Mouse (Mus musculus) stomach, embryonic 16.5 days (tissue): ENCODE measurements around the gene Zrsr1. TPM values are rescaled to one million over a fixed set of nuclear protein-coding genes. Genes with fewer than 3 reads are reported as not detected.
A peak's percentile ranks its signal among the peaks of the same experiment; 100 is the strongest.

Experiments used
- ATAC-seq: fragments of 200-750 bp; cut with Nextera tagmentation; 2 replicates; pipeline ENCODE4 v1.8.0; 2017; ENCODE audit warnings: moderate number of reproducible peaks, moderate TSS enrichment; ENCODE audit not compliant: insufficient read depth, low FRiP score
- H3K27ac ChIP-seq: fragments of 300-500 bp; sonication (generic); 2 replicates; pipeline ENCODE4 v1.5.1; 2014; ENCODE audit warnings: low read length
- H3K27me3 ChIP-seq: fragments of 300-500 bp; sonication (generic); 2 replicates; pipeline ENCODE4 v1.6.1; 2014; ENCODE audit warnings: low read length, control low read depth, mixed read lengths; ENCODE audit not compliant: control insufficient read depth, insufficient read depth
- H3K36me3 ChIP-seq: fragments of 300-500 bp; sonication (generic); 2 replicates; pipeline ENCODE4 v1.6.1; 2014; ENCODE audit warnings: low read length; ENCODE audit not compliant: control insufficient read depth, insufficient read depth
- H3K4me1 ChIP-seq: fragments of 300-500 bp; sonication (generic); 2 replicates; pipeline ENCODE4 v1.6.1; 2014; ENCODE audit warnings: low read length, control low read depth, mixed read lengths; ENCODE audit not compliant: control insufficient read depth, insufficient read depth
- H3K4me2 ChIP-seq: fragments of 300-500 bp; sonication (generic); 2 replicates; pipeline ENCODE4 v1.6.1; 2014; ENCODE audit warnings: low read depth, low read length, mixed read lengths
- H3K4me3 ChIP-seq: fragments of 300-500 bp; sonication (generic); replicated peaks from 2 replicates; pipeline ENCODE4 v1.5.1; 2014; ENCODE audit warnings: mild to moderate bottlenecking, low read length
- H3K9ac ChIP-seq: fragments of 300-500 bp; sonication (generic); 2 replicates; pipeline ENCODE4 v1.6.1; 2014; ENCODE audit warnings: low read length
- H3K9me3 ChIP-seq: fragments of 300-500 bp; sonication (generic); replicated peaks from 2 replicates; pipeline ENCODE4 v1.6.1; 2016; ENCODE audit warnings: low read length, control low read depth; ENCODE audit not compliant: control insufficient read depth
- WGBS: fragments of 180-500 bp; shearing (Covaris S2); extraction: QIAGEN DNeasy Blood & Tissue Kit; methylation state at CpG from one replicate; pipeline ENCODE4 v1.1.7; 2014; 5-methylcytosine and 5-hydroxymethylcytosine counted together
- polyA plus RNA-seq: library from polyadenylated mRNA; unstranded; fragments of >200 nt; fragmentation: Nextera tagmentation; extraction: Ambion mirVana; gene quantifications from 2 replicates; pipeline ENCODE4 v1.2.1, GENCODE M21; 2015

Gene Zrsr1
- polyA plus RNA-seq, 1 experiment from 2014 or later: 3.2 TPM

DNA sequence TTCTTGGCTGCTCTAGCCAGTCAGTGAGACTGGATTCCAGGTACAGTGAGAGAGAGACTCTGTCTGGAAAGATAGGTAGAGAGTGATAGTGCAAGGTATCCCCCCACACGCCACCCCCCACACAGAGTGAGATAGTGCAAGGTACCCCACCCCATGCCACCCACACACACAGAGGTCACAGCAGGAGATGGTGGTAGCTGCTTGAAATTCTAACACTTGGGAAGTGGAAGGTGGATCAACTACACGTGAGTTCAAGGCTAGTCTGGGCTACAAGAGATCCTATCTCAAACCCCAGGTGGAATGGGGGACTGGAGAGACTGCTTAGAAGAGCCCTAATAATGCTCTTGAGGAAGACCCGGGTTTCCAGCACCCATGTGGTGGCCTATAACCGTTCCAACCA lies 9.2 kb downstream of the Zrsr1 start:
- H3K27ac ChIP-seq: peak overlapping the region; percentile 96; the same call in 1 of the 2 replicates
- 33% methylated on average over 4 of the region's 4 CpGs for WGBS
- no peak for ATAC-seq

DNA sequence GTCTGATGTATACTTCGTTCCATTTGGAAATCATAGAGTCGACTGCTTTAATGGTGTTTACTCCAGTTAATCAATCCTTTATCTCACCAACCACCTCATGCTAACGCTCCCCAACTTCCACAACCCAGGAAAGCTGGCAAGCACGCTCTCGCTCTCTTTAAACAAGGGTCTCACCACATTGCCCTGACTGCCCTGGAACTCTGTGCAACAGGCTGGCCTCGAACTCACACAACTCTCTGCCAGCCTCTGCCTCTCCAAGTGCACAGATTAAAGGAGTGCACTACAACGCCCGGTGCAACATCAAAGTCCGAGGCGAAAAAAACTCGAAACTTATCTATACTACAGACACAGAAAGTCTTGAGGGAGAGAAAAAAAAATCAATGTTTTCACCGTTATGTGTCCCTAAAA lies 9.7 kb downstream of the Zrsr1 start:
- peak; percentile 39 for ATAC-seq
- peaks cover 19% of the 10 kb centered on the region for H3K4me1 ChIP-seq
- no peaks in the 10 kb centered on the region for H3K9me3 ChIP-seq
- peak overlapping the region; percentile 77 for H3K9ac ChIP-seq
- peak overlapping the region; percentile 68 for H3K4me3 ChIP-seq
- H3K27me3 ChIP-seq: no peaks in the 10 kb centered on the region
- under 1% methylated on average over 12 of the region's 12 CpGs for WGBS
- H3K27ac ChIP-seq: peak overlapping the region; percentile 96
- H3K36me3 ChIP-seq: no peaks in the 10 kb centered on the region
- peak overlapping the region; percentile 75 for H3K4me2 ChIP-seq

More for the DNA sequence above, 9.2 kb downstream of the Zrsr1 start:
- H3K4me3 ChIP-seq: peak overlapping the region; percentile 68
- H3K4me2 ChIP-seq: peak overlapping the region; percentile 75
- H3K9me3 ChIP-seq: no peaks in the 10 kb centered on the region
- peaks cover 19% of the 10 kb centered on the region for H3K4me1 ChIP-seq
- H3K27me3 ChIP-seq: no peaks in the 10 kb centered on the region
- no peaks in the 10 kb centered on the region for H3K36me3 ChIP-seq
- H3K9ac ChIP-seq: peak overlapping the region; percentile 77

DNA sequence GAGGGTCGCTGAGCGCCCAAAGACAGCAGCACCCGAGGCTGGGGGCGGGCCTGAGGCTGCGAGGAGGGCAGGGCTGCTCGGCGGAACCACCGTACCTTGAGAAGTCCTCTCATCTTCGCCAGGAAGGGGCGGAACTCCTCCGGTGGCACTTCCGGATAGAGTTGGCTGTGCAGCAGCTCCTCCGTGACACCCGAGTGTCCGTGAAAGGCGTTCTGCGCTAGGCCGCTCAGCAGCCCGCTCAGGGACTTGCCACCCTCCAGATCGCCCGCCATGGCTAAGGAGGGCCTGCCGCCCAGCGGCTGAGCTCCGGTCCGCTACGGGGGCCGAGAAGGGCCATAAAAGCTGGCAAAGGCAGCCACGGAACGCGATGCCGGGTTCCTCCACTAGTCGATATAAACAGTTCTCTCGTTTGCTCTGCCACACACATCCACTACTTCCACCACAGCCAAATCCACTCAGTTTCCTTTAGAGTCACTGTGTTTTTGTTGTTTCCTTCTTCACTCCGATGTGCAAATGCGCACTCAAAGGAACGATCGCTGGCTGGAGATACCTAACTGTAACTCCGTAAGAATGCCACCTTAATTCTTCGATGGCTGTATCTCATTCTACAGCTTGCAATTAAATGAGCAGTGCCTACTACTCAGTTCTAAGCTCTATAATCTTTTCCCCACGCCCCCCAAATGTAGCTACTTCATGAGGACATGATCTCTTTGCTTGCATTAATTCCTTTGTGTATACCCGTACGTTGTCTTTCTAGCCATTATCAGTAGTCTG lies 10.4 kb downstream of the Zrsr1 start, which contains the start of the genes Gm28048 and Commd1:
Gene Gm28048, minus strand, starts transcription at position 107 of the 774 bp plus-strand sequence.
Gene Commd1, minus strand, starts transcription at position 399 of the 774 bp plus-strand sequence.
- peak; percentile 91 for ATAC-seq

GRCm38 (mm10) chr11:22982846-22983245 lies 11.0 kb downstream of the Zrsr1 start:
- Histone ChIP-seq H3K9ac (no peak overlapping the region), H3K27ac (no peak overlapping the region), H3K9me3 (no peaks in the 10 kb centered on the region), H3K36me3 (no peaks in the 10 kb centered on the region), H3K27me3 (no peaks in the 10 kb centered on the region), H3K4me2 (no peak overlapping the region), H3K4me3 (no peak overlapping the region), H3K4me1 (peaks cover 19% of the 10 kb centered on the region)
- no peak for ATAC-seq
- 76% methylated on average over 6 of the region's 6 CpGs for WGBS

More for the DNA sequence above, 10.4 kb downstream of the Zrsr1 start, which contains the start of the genes Gm28048 and Commd1:
- H3K36me3 ChIP-seq: no peaks in the 10 kb centered on the region
- H3K9me3 ChIP-seq: no peaks in the 10 kb centered on the region
- H3K9ac ChIP-seq: peak within 1 kb of the TSS; percentile 77
- 2% methylated on average over 42 of the region's 42 CpGs for WGBS
- H3K27me3 ChIP-seq: no peaks in the 10 kb centered on the region
- H3K4me2 ChIP-seq: peak within 1 kb of the TSS; percentile 75
- peak within 1 kb of the TSS; percentile 68 for H3K4me3 ChIP-seq
- H3K4me1 ChIP-seq: peaks cover 19% of the 10 kb centered on the region
- peak within 1 kb of the TSS; percentile 96 for H3K27ac ChIP-seq

DNA sequence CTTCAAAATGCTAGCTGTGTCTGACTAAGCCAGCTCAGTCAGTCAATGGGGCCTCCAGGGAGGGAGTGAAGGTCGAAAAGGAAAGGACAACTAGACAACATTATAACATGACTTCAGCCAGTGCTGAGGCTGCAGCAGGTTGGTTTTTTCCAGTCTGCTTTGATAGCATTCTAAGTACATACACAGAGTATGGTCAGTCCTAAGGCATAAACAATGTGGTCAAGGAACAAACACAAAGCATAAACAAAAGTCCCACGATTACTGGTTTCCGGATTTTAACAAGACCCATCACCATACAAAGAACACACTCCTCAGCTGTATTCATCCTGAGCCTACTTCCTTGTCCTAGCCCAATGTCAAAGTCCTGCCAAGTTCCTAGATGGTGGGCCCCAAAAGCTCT lies 13.7 kb downstream of the Zrsr1 start:
- H3K27me3 ChIP-seq: no peaks in the 10 kb centered on the region
- H3K9me3 ChIP-seq: no peaks in the 10 kb centered on the region
- ATAC-seq: no peak
- WGBS: 65% methylated on average over 3 of the region's 3 CpGs
- no peak overlapping the region for H3K4me3 ChIP-seq
- no peak overlapping the region for H3K4me2 ChIP-seq
- peaks cover 18% of the 10 kb centered on the region for H3K4me1 ChIP-seq
- no peak overlapping the region for H3K27ac ChIP-seq
- H3K9ac ChIP-seq: no peak overlapping the region
- no peaks in the 10 kb centered on the region for H3K36me3 ChIP-seq

DNA sequence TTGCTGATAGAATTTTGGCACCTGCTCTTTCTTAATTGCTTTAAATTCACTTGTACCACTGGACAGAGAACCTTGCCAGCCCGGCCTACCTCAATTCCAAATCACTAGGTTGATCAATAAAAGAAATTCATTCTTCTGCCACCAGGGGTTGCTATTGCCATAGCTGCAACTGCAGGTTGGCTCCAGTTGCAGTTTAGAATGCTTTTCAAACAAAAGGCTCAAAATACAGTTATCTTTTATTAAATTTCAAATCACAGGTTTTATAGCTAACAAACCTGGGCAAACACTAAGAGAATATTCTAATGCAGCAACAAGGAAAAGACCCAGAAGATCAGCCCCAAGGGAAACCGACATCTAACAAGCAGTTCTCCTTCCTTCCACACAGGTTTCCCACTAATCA lies 15.6 kb downstream of the Zrsr1 start:
- Histone ChIP-seq H3K9me3 (no peaks in the 10 kb centered on the region), H3K9ac (no peak overlapping the region), H3K36me3 (no peaks in the 10 kb centered on the region), H3K4me1 (peaks cover 13% of the 10 kb centered on the region; the same call in 1 of the 2 replicates), H3K4me2 (no peak overlapping the region), H3K4me3 (no peak overlapping the region), H3K27me3 (no peaks in the 10 kb centered on the region), H3K27ac (no peak overlapping the region)
- no peak for ATAC-seq
- WGBS: 32% methylated on average over 2 of the region's 2 CpGs

GRCm38 (mm10) chr11:22989786-22990185 lies 18.0 kb downstream of the Zrsr1 start:
- ATAC-seq: 0 out of 2 replicates have a peak, but pooled peaks have one; percentile 1
- peak overlapping the region; percentile 94 for H3K9ac ChIP-seq

DNA sequence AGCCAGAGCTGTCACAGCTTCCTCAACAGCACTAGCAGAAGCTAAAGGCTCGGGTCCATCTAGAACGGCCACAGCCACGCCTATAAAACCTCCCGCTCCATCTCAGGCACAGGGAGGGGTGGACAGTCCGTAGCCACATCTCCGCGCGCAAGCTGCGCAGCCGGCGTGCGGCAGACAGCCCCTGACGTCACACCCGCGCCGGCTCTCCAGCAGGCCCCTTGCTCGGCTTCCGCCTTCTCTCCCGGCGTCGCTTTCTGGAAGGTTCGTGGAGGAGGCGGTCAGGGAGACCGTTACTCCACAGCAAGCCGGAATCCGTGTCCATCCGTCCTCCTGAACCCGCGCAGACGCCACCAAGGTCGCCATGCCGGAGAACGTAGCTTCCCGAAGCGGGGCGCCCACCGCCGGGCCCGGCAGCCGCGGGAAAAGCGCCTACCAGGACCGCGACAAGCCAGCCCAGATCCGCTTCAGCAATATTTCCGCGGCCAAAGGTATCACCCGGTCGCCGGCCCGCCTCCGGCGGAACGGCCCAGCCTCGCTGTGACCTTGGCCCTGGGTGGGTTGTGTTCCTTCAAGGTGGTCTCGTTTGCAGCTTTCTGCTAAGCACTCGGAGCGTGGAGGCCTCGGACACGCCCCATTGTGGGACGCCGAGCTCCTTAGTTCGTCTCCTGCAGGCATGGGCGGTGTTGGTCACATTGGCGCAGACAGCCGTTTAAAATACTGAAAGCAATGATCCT lies 18.8 kb downstream of the Zrsr1 start, which contains the start of gene Cct4:
Gene Cct4, plus strand, starts transcription at position 127 of the 734 bp plus-strand sequence.
- ATAC-seq: peak; percentile 98
- Histone ChIP-seq H3K36me3 (peaks cover 9% of the 10 kb centered on the region; the same call in 1 of the 2 replicates), H3K9ac (peak within 1 kb of the TSS; percentile 94), H3K9me3 (no peaks in the 10 kb centered on the region), H3K4me1 (peaks cover 11% of the 10 kb centered on the region; the same call in 1 of the 2 replicates), H3K27ac (peak within 1 kb of the TSS; percentile 78), H3K4me2 (peak within 1 kb of the TSS; percentile 67), H3K4me3 (peak within 1 kb of the TSS; percentile 82), H3K27me3 (no peaks in the 10 kb centered on the region)
- WGBS: under 1% methylated on average over 66 of the region's 66 CpGs

More at GRCm38 (mm10) chr11:22989786-22990185, 18.0 kb downstream of the Zrsr1 start:
- Histone ChIP-seq H3K36me3 (peaks cover 4% of the 10 kb centered on the region; the same call in 1 of the 2 replicates), H3K4me1 (peaks cover 11% of the 10 kb centered on the region; the same call in 1 of the 2 replicates), H3K27me3 (no peaks in the 10 kb centered on the region), H3K4me2 (peak overlapping the region; percentile 54), H3K27ac (peak overlapping the region; percentile 78), H3K9me3 (no peaks in the 10 kb centered on the region), H3K4me3 (peak overlapping the region; percentile 82)
- 33% methylated on average over 1 of the region's 1 CpGs for WGBS
